20 mouse cellular contexts compared by ENCODE assay signal in the genomic region with DNA sequence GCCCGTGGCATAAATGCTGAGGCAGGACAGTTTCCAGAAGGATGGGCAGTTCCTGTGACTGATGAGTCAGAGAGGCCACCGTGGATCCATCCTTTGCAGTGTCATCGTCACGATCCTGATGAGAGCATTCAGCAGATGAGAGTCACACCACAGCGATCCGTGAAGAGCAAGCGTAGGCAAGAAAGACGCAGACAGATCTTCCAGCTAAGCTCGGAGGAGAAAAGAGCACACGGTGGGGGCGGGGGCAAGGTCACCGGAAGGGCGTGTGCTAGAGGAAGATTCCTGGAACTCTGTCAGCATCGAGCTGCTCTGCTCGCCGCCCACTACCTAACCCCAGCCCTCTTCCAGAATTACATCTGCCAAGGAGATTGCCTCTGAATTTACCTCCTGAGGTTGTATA.
A peak's percentile ranks its signal among the peaks of the same experiment; 100 is the strongest.
DNase-seq lines count a peak whose midpoint lies in the region.
"Had no signal": no experiment of that assay in that cellular context is flagged by ENCODE, and none has a peak within 500 bp of the region (broad histone marks: within the 10 kb centered on the region; RNA-seq: fewer than 3 reads in every experiment).

No protein-coding gene starts in this region.

- peak; percentile 67 for DNase-seq in right cerebral cortex, adult 18-20 months
- DNase-seq in right cerebral cortex, postnatal 4 days = no peak
- DNase-seq in MN1 (ENCODE audit: low spot score) (peak; percentile 18), adipocyte (ENCODE audit: low spot score) (no peak)
- peak; percentile 2 for DNase-seq in induced T-regulatory cell, adult 2 months (ENCODE audit: low read depth)
- no peak for DNase-seq in kidney, postnatal 4 days
- DNase-seq: adrenal gland, postnatal 10 days; B cell, adult 2 months; cerebellum, adult 11 months; cerebellum, adult 9-11 months; embryo, embryonic 11 days; gastrocnemius, adult 2 months; gastrocnemius, postnatal 36 days; heart, adult 18-20 months; heart, postnatal 36 days; kidney, adult 9 months; kidney, postnatal 10 days; layer of hippocampus, adult 9-11 months; lung, embryonic 14.5 days; thymus, postnatal 4 days had no signal

Comparison
In these comparisons a context has a peak if more than half of its experiments do, and no peak if none do; other contexts are left out.
1. DNase-seq: peak in right cerebral cortex, adult 18-20 months (single experiment), MN1 (single experiment) and induced T-regulatory cell, adult 2 months (single experiment); none in right cerebral cortex, postnatal 4 days (single experiment), kidney, postnatal 4 days (0 of 2) and adipocyte (single experiment).